Mouse (Mus musculus) myocyte (in vitro differentiated cells): ENCODE measurements around the gene Fam228b.

Experiments
- MAX ChIP-seq: IDR thresholded peaks from one replicate; pipeline ENCODE4 v1.6.1; 2011; ENCODE audit warnings: low read depth, mild to moderate bottlenecking, control low read depth
- MYOD1 ChIP-seq, 3 experiments: IDR thresholded peaks; one replicate each; pipeline ENCODE4 v1.6.1; 2011; ENCODE audit warnings: control low read depth in 2 of 3, low read depth in 2 of 3, mild to moderate bottlenecking in 2 of 3, moderate library complexity in 1 of 3; ENCODE audit not compliant: insufficient read length in 2 of 3, control insufficient read depth in 1 of 3
- MYOG ChIP-seq, 3 experiments: IDR thresholded peaks; one replicate each; pipeline ENCODE4 v1.6.1; 2011; ENCODE audit warnings: control low read depth in 2 of 3, low read depth in 2 of 3, mild to moderate bottlenecking in 2 of 3; ENCODE audit not compliant: insufficient read length in 2 of 3, control insufficient read depth in 1 of 3, insufficient read depth in 1 of 3
- POLR2A ChIP-seq: IDR thresholded peaks from one replicate; pipeline ENCODE4 v1.6.1; 2011; ENCODE audit warnings: low read depth, mild to moderate bottlenecking, control low read depth, moderate library complexity; ENCODE audit not compliant: insufficient read length
- POLR2AphosphoS2 ChIP-seq: IDR thresholded peaks from one replicate; pipeline ENCODE4 v1.6.1; 2011; ENCODE audit warnings: low read depth, control low read depth; ENCODE audit not compliant: insufficient read length
- SRF ChIP-seq: IDR thresholded peaks from one replicate; pipeline ENCODE4 v1.6.1; 2011; ENCODE audit warnings: low read depth; ENCODE audit not compliant: control insufficient read depth, insufficient read length
- TCF12 ChIP-seq: IDR thresholded peaks from one replicate; pipeline ENCODE4 v1.6.1; 2011; ENCODE audit warnings: mild to moderate bottlenecking, control low read depth; ENCODE audit not compliant: poor library complexity, insufficient read depth, severe bottlenecking
- TCF3 ChIP-seq: IDR thresholded peaks from one replicate; pipeline ENCODE4 v1.6.1; 2011; ENCODE audit warnings: low read depth, control low read depth; ENCODE audit not compliant: insufficient read length
- USF1 ChIP-seq: IDR thresholded peaks from one replicate; pipeline ENCODE4 v1.6.1; 2011; ENCODE audit warnings: low read depth, mild to moderate bottlenecking, control low read depth, moderate library complexity

DNA sequence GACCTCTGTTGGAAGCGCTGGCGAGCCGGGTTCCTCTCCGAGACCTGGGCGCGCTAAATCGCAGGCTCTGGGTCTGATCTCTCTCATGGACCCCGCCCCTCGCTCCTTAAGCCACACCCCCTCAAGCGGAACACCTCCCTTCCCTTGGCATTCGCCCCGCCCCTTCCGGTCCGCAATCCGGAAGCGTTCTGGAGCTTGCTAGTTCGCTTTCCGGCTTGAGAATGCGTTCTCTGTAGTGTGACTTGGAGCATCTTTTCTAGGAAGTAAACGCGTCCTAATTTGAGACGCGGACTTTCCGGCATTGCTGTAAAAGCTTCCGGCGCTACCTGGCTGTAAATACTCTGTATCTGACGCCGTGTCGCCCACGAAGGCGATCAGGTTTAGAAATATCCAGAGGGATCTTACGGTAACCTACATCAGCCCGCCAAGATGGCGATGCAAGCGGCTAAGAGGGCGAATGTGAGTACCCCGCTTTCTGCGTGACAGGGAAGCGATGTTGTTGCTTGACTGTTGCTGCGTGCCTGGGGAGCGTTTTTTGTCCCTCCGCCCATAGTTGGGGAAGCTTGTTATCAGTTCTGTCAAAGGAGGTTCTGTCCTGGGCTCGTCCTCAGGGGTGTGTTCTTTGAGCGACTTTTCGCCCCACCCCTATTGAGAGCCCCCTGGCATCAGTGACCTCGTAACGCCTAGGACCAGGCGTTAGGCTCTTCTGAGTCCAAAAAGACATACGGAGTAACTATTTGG, 48.5 kb upstream of the Fam228b start, which contains the start of gene Sf3b6:
- peak; percentile 74 for TF ChIP-seq POLR2A
- no peak for TF ChIP-seq MYOD1 (IDR thresholded peaks at IDR 0.05; ENCODE audit: control insufficient read depth in 1 of 3, insufficient read length in 2 of 3, low read depth in 2 of 3)
- no peak for TF ChIP-seq TCF3
- no peak for TF ChIP-seq USF1
- TF ChIP-seq MYOG (IDR thresholded peaks at IDR 0.05; ENCODE audit: control insufficient read depth in 1 of 3, insufficient read depth in 1 of 3, insufficient read length in 2 of 3, low read depth in 2 of 3), result no peak
- TF ChIP-seq POLR2AphosphoS2, result peak; percentile 86
- TF ChIP-seq SRF, result no peak
- no peak for TF ChIP-seq TCF12
- no peak for TF ChIP-seq MAX
